Mouse (Mus musculus): ENCODE results near the gene Cntn4.

Gene Cntn4

DNA sequence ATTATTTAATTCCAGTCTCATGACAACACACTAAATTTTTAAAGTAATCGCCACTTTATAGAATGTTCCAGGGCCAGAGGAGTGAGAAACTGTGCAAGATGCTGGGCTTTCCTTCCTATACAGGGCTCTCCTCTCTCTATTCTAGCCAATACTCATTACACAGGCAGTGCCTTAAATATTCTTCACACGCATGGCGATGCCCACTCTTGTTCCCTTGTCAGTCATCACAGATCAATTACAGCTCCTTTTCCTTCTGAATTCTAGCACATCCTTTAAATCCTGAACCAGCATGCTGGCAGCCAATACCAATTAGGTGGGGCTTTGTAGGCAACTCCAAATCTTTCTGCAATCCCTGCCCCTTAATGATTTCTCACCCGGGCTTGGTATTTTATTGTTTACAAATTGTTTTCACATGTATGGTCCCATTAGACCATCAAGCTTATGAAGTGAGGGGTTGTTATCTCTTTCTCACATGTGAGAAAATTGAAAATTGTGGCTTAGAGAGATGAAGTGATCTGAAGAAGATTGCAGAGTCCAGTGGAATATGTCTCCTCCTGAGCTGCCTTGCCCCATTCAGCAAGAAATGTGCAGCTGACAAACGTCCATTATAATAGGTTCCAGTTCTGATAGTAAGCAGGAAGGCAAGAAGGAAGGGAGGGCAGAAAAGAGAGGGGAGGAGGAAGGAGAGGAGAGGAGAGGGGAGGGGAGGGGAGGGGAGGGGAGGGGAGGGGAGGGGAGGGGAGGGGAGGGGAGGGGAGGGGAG is 789.0 kb downstream of the Cntn4 start:
- no peak for DNase-seq

DNA sequence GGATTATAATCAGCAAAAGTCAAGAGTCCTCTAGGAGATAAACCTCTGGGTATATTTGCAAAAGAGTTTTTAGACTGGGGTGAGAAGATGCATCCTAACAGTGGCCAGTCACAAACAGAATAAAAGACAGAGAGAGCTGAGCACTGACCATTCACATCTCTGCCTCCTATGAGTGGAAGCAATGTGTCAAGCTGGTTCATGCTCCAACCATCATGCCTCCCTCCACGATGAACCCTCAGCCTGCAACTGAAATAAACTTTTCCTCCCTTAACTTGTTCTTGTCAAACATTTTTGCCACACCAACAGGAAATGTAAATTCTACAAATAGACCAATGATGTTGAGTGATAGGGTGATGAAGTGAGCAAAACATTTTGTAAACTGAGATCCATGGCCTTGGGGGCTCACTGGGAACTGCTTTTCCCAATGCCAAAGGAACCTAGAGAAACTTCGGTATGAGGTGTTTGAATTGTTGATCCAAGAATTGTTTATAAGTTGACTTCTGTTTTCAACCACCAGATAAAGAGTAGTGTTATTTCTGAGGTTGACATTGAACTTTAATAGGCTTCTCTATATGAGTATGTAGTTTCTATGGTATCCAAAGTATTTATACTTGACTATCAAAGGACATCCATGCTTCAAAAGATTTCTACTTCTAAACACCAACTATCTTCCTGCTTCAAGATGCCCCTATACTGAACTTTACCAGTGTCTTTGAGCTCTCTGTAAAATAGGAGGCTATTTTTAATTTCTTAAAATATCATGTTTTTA is 794.6 kb downstream of the Cntn4 start:
- DNase-seq: no peak

- DNase-seq: no peak
Measured at GRCm38 (mm10) chr6:106473871-106474270, 796.4 kb downstream of the Cntn4 start.

- DNase-seq: no peak
Measured at GRCm38 (mm10) chr6:106481533-106481932, 804.1 kb downstream of the Cntn4 start.

DNA sequence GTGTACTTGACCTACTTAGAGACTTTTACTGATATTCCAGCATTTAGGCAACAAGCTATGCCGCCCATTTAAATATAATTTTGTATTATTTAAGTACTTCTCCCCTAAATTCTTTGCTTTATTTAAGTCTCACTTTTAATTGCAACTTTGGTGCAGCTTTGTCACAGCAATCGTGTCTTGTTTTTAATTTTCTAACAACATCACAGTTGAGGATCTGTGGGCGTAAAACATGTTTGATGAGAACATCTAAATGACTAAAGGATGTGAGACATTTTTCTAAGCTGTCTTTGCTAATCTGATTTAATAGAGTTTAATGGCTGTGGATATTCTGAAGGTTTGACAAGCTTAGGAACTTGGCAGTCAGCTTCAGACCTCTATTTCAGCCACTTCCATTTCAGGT is 818.8 kb downstream of the Cntn4 start:
- no peak for DNase-seq

GRCm38 (mm10) chr6:106499166-106499565 is 821.7 kb downstream of the Cntn4 start:
- no peak for DNase-seq

DNA sequence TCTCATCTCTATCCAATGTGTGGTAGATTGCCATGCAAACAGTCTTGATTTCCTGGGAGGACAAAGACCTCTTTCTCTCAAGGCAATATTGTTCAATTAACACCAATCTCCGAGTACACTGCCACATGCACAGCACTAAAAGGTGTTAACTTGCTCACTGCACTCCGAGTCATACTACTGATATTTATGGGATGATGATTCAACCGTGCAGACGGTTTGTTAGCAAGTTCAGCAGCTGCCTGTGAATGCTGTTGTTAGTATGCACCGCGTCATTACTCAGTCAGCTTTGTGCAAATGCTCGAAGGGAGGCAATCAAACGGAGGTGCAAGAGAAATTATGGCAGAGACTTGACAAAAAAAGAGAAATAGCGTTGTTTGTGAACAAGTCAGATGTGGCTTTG is 826.5 kb downstream of the Cntn4 start:
- DNase-seq: no peak

GRCm38 (mm10) chr6:106520367-106520766 is 842.9 kb downstream of the Cntn4 start:
- DNase-seq: no peak

- no peak for DNase-seq
Measured at GRCm38 (mm10) chr6:106543500-106543899, 866.0 kb downstream of the Cntn4 start.

- DNase-seq: no peak
Measured at GRCm38 (mm10) chr6:106561649-106562048, 884.2 kb downstream of the Cntn4 start.

GRCm38 (mm10) chr6:106565316-106565715 is 887.9 kb downstream of the Cntn4 start:
- DNase-seq: no peak

DNA sequence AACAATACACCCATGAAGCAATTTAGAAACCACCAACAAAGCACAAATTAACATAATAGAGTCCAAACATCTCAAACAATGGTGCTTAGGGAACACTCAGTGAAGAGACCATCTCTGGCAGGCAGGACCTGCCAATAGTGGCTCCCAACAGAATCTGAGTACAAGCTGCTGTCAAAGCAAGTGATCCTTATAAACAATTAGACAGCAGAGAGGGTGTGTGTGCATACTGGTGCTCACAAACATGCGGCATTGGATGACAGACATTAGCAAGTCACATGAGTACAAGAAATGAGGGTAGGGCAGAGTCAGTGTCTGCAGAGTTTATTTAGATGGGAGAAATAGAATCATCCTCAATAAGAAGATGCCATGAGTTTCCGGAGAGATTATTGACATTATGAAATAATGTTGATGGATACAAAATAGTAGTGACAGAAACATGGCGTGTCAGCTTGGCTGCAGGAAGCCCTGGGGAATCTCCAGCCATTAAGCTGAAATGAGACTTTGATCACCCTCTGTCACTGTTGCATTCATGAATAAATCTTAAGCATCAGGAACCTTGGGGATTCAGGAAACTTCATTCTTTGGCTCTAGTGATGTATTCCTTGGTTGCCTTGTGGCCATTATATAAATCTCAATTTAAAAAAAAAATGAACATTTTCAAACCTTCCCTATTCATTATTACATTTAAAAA is 888.5 kb downstream of the Cntn4 start:
- no peak for DNase-seq

DNA sequence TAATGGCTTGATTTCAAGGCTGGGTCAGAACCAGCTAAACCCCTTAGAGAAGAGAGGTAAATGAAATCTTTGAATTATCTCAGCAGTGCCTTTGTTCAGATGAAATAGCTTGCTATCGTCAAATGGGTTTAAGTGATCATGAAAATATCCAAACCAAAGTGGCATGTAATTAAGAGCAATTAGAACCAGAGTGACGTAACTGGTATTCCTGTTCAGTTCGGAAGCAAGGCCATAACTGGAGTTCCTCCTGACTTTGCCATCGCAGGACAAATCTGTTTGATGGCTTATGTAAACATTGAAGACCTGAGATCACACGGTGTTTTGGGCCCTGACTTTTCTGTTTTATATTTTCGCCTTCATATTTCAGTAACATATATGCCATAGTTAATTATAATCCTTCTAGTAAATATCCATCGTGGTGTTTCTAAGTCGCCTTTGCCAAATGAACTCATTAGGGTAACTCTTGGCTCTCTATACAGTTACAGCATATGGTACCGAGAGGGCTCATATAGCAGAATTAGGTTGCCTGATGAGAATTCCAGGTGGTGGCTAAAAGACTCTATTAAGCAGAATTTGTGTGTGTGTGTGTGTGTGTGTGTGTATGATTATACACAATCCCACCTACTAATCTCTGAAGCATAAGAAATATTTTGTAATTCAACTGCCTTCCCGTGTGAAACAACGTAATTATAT is 889.6 kb downstream of the Cntn4 start:
- DNase-seq: no peak

- no peak for DNase-seq
Measured at GRCm38 (mm10) chr6:106580124-106580523, 902.7 kb downstream of the Cntn4 start.

DNA sequence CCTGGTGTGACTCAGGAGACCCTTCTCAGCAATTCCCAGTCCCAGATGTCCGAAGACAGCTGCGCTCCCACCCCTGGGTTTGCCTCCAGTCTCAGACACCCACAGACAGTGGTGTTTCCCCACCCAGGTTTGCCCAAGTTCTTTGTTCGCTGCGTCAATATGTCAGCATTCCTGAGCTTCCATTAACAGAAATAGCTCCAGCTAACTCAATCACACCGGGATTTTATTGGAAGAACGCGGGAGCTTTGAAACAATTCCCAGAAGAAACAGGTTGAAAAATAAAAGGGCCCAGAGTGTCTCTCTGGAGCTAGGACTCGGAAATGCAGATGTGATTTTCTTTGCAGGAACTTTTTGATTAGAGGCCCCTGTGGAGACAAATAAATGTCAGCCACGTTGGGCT is 916.3 kb downstream of the Cntn4 start:
- DNase-seq: no peak

DNA sequence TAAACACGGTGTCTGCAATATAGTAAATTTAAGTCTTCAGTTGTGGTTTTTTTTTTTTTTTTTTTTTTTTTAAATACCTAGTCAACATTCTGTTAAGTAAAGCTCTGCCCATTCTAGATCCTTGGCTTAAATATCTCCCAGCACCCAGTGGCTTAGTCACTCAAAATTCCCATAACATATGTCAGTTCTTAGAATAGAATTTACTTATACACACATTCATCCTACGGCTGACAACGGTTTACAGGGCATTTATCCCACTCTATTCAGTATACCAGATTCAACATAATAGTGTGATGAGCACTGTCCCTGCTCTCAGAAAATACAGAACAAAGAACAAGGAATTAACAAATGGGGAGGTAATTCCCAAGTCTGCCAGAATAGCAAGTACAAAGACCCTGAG is 939.6 kb downstream of the Cntn4 start:
- no peak for DNase-seq

DNA sequence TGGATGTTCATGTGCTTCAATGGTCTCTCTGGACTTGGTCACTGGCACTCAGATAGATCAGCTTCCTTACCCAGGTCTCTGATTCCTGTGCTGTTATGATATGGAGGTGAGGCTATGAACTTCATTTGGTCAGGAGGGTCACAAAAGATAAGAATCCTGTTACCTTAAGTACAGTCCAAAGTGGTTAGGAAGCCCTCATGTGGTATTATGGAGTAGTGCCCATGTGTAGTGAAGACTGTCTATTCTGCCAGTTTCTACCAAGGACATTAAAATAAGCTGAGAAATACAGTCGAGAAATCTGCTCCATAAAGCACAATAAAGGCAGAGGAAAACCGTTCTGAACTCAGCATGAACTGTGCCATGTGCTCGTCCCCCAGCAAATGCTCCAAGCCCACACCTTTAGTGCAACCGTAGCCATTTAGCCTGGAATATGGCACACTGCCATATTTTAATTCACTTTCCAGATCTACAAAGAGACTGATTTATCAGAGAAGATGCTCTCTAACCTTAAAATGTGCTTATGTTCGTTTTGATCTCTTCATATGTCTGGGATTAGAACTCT is 943.8 kb downstream of the Cntn4 start:
- no peak for DNase-seq

GRCm38 (mm10) chr6:106643026-106643425 is 965.6 kb downstream of the Cntn4 start:
- no peak for DNase-seq

DNA sequence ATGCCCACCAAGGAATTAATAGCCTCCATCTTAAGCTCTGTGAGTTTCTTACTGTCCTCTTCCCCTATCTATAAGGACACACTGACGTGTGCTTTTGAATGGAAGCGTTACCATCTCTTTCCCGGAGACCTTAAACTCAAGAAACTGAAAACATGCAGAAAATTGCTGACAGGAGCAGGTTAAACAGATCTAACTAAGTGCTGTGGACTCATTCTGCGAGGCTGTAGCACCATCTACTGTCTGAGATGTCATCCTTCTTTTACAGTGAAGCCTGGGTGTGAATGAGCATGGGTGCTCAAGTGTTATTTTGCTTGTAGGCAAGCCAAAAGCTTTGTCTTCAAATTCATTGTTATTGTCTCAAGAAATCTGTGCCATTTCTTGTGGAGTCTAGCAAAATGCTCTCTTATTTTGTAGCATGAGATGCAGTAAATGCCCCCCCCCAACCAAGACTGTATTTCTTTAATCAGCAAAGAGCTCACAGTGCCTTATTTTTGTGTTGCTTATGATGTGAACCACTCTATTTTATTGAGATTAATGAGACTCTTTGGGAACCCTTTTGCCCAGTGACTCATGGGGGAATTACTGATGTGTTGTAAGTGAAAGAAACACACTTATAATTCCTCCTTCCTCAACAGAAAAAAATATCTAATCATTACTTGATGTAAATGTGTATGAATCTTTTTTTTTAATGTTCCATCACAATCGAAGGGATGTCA is 968.2 kb downstream of the Cntn4 start:
- peak; percentile 16 to 45 for DNase-seq

DNA sequence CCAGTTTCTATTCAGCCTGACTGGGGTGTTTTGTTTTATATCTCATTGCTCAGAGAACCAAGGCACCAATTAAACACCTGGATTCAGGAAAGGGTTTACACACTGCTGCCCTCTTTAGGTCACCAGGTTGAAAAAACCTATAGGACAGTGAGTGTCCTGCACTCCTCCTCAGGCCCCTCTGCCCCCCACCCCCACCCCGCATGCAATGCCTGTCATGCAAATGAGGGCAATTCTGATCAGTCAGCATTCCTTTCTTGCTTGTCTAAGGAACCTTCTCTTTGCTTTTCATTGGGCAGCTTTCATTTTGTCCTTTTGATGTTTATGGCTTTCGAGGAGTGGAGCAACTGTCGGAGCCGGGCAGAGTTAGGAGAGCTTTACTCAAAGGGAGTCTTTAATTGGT is 969.5 kb downstream of the Cntn4 start:
- DNase-seq: no peak

- peak; percentile 50 to 80 for DNase-seq
Measured at GRCm38 (mm10) chr6:106663780-106664651, 986.6 kb downstream of the Cntn4 start.

All from kidney, adult 8-10 months (tissue).